Mouse (Mus musculus) liver, adult 2 months (tissue): ENCODE data around the gene Irf3. TPM values are rescaled to one million over a fixed set of nuclear protein-coding genes. Genes with fewer than 3 reads are reported as not detected.
A peak's percentile ranks its signal among the peaks of the same experiment; 100 is the strongest.

Source experiments
- DNase-seq: peaks from one replicate; pipeline ENCODE4 v3.0.0-alpha.2; 2011; ENCODE audit warnings: low read depth, low spot score; ENCODE audit errors: extremely low read depth
- H3K27ac ChIP-seq: fragments of 200-500 bp; replicated peaks from 2 replicates; pipeline ENCODE4 v1.5.1; 2012; ENCODE audit warnings: low read depth, mild to moderate bottlenecking, control low read depth, inconsistent platforms, low read length; ENCODE audit not compliant: insufficient read depth
- H3K27me3 ChIP-seq: fragments of 200-500 bp; 2 replicates; pipeline ENCODE4 v1.6.1; 2012; ENCODE audit warnings: mild to moderate bottlenecking, moderate library complexity, low read length, inconsistent platforms; ENCODE audit not compliant: control insufficient read depth, insufficient read depth
- H3K36me3 ChIP-seq: fragments of 200-500 bp; 2 replicates; pipeline ENCODE4 v1.6.1; 2012; ENCODE audit warnings: low read length, inconsistent platforms; ENCODE audit not compliant: control insufficient read depth, insufficient read depth
- H3K4me1 ChIP-seq: fragments of 200-500 bp; 2 replicates; pipeline ENCODE4 v1.6.1; 2011; ENCODE audit warnings: low read length; ENCODE audit not compliant: control insufficient read depth, insufficient read depth
- H3K4me3 ChIP-seq: fragments of 200-500 bp; 2 replicates; pipeline ENCODE4 v1.5.1; 2011; ENCODE audit warnings: low read depth, mild to moderate bottlenecking, control low read depth, low read length, moderate library complexity; ENCODE audit not compliant: insufficient read depth
- H3K79me2 ChIP-seq: fragments of 200-500 bp; 2 replicates; pipeline ENCODE4 v1.6.1; 2012; ENCODE audit warnings: inconsistent platforms, mild to moderate bottlenecking, low read length, moderate library complexity; ENCODE audit not compliant: control insufficient read depth, insufficient read depth
- H3K9ac ChIP-seq: fragments of 200-500 bp; 2 replicates; pipeline ENCODE4 v1.6.1; 2012; ENCODE audit warnings: low read depth, mild to moderate bottlenecking, control low read depth, inconsistent platforms, low read length
- CTCF ChIP-seq: fragments of 200-500 bp; IDR thresholded peaks from 2 replicates; pipeline ENCODE4 v1.5.1; 2011; ENCODE audit warnings: low read depth, low read length, control low read depth
- POLR2A ChIP-seq: fragments of 200-500 bp; IDR thresholded peaks from 2 replicates; pipeline ENCODE4 v1.6.1; 2011; ENCODE audit warnings: low read length, control low read depth; ENCODE audit not compliant: insufficient read depth; ENCODE audit errors: extremely low read depth
- WGBS: fragments of 180-500 bp; shearing (Covaris S2); methylation state at CpG from one replicate; pipeline ENCODE4 v1.1.7; 2018; 5-methylcytosine and 5-hydroxymethylcytosine counted together
- polyA plus RNA-seq: library from polyadenylated mRNA; depleted of rRNA; stranded (reverse); fragments of >200 nt; gene quantifications from 2 replicates; pipeline ENCODE4 v1.2.3, GENCODE M21; 2012
- total RNA-seq: library from RNA; depleted of rRNA; stranded (reverse); fragments of >200 nt; gene quantifications from 2 replicates; pipeline ENCODE4 v1.2.3, GENCODE M21; 2014

Irf3 gene
- total and polyA plus RNA-seq, 2 experiments: 59.0 to 101 TPM

DNA sequence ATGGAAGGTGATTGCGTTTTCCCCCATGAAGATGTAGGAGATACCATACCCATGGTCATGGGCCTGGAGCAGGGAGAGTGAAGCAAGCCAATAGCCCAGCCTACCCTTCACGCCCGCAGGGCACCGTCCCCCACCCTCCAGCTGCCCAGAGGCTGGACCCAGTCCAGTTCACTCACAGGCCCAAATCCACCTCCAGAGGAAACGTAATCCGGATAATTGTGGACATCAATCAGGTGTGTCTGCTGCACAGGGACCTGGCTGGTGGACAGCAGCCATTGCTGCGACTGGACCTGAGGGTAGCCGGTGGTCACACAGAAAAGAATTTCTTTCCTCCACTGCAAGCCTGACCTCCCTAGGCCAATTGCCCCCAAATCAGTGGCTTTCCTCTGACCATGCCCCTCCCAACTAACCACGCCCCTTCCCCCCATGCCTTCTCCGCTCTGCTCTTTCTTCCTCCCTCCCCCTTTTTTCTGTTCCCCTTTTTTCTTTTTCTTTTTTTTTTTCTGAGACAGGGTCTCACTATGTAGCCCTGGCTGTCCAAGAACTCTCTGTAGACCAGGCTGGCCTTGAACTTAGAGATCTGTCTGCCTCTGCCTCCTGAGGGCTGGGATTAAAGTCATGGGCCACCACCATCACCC is 37.5 kb upstream of the Irf3 start:
- Histone ChIP-seq H3K4me3 (no peak overlapping the region), H3K79me2 (no peaks in the 10 kb centered on the region), H3K9ac (no peak overlapping the region), H3K27me3 (no peaks in the 10 kb centered on the region), H3K27ac (no peak overlapping the region), H3K36me3 (no peaks in the 10 kb centered on the region), H3K4me1 (no peaks in the 10 kb centered on the region)
- WGBS: 90% methylated on average over 10 of the region's 10 CpGs
- DNase-seq: no peak
- TF ChIP-seq CTCF (no peak), POLR2A (no peak)

DNA sequence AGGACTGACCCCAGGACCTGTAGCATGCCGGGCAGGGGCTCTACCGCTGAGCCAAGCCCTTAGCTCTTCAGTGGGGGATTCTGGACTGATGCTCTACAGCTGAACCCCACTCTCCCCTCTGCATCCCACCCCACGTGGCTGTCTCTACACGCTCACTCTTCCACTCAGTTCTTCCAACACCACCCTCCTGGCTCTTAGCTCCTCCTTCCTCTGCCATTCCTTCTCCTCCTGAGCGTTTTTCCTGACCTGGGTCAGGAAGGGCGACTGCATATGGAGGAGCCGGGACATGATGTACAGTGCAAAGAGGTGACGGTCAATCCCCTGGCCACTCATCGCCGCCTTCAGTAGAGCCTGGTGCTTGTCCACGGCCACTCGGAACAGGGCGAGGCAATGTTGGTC is 36.9 kb upstream of the Irf3 start:
- WGBS: 92% methylated on average over 13 of the region's 13 CpGs
- Histone ChIP-seq H3K27ac (no peak overlapping the region), H3K27me3 (no peaks in the 10 kb centered on the region), H3K9ac (no peak overlapping the region), H3K4me1 (no peaks in the 10 kb centered on the region), H3K79me2 (no peaks in the 10 kb centered on the region), H3K4me3 (no peak overlapping the region), H3K36me3 (no peaks in the 10 kb centered on the region)
- no peak for DNase-seq
- no peak for TF ChIP-seq POLR2A
- no peak for TF ChIP-seq CTCF

DNA sequence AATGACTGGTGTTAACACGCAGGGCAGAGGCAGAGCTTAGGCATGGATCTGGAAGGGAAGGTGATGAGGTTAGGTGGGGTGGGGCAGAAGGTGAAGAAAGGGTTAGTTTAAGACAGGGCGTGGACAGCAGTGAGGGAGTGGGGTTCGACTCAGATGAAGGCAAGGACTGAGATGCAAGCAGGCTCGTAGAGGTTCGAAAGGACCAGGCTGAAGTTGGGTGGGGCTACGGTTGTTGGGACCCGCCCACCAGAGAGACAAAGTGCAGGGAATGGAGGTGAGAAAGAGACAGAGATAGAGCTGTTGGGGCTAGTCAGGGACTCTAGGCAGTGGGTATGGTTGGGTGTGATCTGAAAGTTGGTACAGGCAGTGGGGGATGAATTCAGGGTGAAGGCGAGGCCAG is 35.1 kb upstream of the Irf3 start:
- Histone ChIP-seq H3K9ac (no peak overlapping the region), H3K4me3 (no peak overlapping the region), H3K27ac (no peak overlapping the region), H3K27me3 (no peaks in the 10 kb centered on the region), H3K4me1 (no peaks in the 10 kb centered on the region), H3K79me2 (no peaks in the 10 kb centered on the region), H3K36me3 (no peaks in the 10 kb centered on the region)
- 82% methylated on average over 8 of the region's 8 CpGs for WGBS
- DNase-seq: no peak
- TF ChIP-seq CTCF (no peak), POLR2A (no peak)

DNA sequence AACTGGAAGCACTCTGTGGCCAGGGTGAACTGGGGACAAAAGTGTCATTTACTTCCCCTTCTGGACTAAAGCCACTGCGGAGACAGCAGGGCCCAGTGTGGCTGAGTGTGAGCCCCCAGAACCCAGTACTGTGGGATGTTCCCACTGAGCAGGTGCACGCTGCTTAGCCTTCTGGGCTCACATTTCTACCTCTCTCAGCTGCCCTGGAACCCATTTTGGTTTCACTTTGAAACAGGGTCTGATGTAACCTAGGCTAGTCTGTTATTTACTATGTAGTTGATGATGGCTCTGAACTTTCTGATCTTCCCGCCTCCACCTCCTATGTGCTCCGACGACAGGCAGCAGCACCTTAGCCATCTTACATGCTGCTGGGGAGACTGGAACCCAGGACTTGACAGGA is 34.6 kb upstream of the Irf3 start:
- Histone ChIP-seq H3K4me1 (no peaks in the 10 kb centered on the region), H3K79me2 (no peaks in the 10 kb centered on the region), H3K27ac (no peak overlapping the region), H3K27me3 (no peaks in the 10 kb centered on the region), H3K4me3 (no peak overlapping the region), H3K9ac (no peak overlapping the region), H3K36me3 (no peaks in the 10 kb centered on the region)
- no peak for DNase-seq
- WGBS: 66% methylated on average over 5 of the region's 5 CpGs
- TF ChIP-seq POLR2A (no peak), CTCF (no peak)

DNA sequence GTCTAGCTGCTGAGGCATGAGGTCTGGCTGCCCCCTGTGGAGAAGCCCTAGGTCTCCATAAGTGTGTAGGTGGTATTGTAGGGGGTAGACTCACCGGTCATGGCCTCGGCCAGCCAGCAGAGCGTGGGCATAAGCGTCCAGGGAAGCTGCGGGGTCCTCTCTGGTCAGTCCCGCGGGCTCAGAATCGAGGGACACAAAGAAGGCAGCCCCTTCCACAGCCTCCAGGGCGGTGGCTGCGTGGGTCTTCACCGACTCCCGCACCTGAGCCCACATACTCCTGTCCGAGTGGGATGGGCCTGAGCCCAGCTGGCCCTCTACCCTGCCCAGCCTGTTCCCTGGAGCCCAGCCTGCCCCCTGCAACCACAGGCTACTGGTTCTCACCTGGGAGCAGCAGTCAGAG is 32.5 kb upstream of the Irf3 start:
- 98% methylated on average over 13 of the region's 13 CpGs for WGBS
- no peak overlapping the region for H3K27ac ChIP-seq

DNA sequence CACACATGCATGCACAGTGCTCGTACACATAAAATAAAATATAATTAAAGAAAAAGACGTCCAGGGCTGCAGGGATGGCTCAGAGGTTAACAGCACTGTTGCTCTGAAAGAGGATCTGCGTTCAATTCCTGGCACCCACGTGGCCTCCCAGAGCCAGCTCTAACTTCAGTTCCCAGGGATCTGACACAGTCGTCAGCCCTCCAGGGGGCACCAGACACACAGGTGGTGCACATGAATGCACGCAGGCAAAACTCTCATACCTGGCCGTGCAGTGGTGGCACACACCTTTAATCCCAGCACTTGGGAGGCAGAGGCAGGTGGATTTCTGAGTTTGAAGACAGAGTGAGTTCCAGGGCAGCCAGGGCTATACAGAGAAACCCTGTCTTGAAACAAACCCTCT is 31.5 kb upstream of the Irf3 start:
- H3K79me2 ChIP-seq: no peaks in the 10 kb centered on the region
- WGBS: 64% methylated on average over 7 of the region's 7 CpGs

More for the DNA sequence above, 32.5 kb upstream of the Irf3 start:
- no peak for DNase-seq
- no peaks in the 10 kb centered on the region for H3K79me2 ChIP-seq
- no peaks in the 10 kb centered on the region for H3K27me3 ChIP-seq
- no peak overlapping the region for H3K4me3 ChIP-seq
- no peaks in the 10 kb centered on the region for H3K36me3 ChIP-seq
- no peak overlapping the region for H3K9ac ChIP-seq
- H3K4me1 ChIP-seq: no peaks in the 10 kb centered on the region
- TF ChIP-seq POLR2A: no peak
- TF ChIP-seq CTCF: no peak

More for the DNA sequence above, 31.5 kb upstream of the Irf3 start:
- Histone ChIP-seq H3K4me1 (no peaks in the 10 kb centered on the region), H3K36me3 (no peaks in the 10 kb centered on the region), H3K4me3 (no peak overlapping the region), H3K27me3 (no peaks in the 10 kb centered on the region), H3K27ac (no peak overlapping the region), H3K9ac (no peak overlapping the region)
- TF ChIP-seq CTCF (peak; percentile 51), POLR2A (no peak)
- no peak for DNase-seq
